Mouse (Mus musculus) CD4-positive, CD25-positive, alpha-beta regulatory T cell, adult 2 months (primary cell): ENCODE data around the gene Gm17018.

Experiments
- DNase-seq: peaks from one replicate; pipeline ENCODE4 v3.0.0-alpha.2; 2012; ENCODE audit warnings: low read depth, low spot score

Gm17018 gene

GRCm38 (mm10) chr19:45622144-45622543, 61.7 kb downstream of the Gm17018 start:
- no peak for DNase-seq

DNA sequence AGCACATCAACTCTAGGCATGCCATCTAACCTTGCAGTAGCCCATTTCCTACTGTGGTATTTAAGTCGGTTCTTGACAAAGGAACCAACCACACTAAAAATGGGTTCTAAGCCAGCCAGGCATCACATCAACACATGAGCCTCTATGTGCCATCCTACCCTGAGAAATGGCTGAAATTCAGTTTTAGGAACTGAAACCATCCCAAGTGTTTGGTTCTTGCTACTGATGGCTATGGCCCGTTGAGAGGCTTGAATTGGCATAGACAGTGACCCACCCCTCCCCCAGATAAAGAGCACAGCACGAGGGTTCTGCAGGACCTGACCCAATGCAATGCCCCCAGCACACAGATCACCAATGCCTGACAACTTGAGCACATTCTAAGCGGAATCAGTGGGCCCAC, 63.3 kb downstream of the Gm17018 start:
- no peak for DNase-seq

GRCm38 (mm10) chr19:45627036-45627435, 66.6 kb downstream of the Gm17018 start:
- no peak for DNase-seq

GRCm38 (mm10) chr19:45628649-45629048, 68.2 kb downstream of the Gm17018 start:
- no peak for DNase-seq

DNA sequence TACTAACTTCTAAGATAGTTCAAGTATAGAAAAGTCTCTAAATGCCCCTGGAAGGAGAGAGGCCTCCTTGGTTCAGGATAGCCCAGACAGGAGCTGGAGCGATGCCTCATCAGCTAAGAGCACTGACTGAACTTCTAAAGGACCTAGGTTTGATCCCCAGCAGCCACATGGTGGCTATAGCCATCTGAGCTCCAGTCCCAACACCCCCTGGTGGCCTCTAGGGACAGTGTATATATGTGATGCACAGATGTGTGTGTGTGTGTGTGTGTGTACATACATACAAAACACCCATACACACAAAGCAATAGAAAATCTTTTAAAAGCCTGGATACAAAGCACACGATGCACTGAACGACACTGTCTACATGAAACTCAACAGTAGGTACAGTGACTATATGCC, 68.8 kb downstream of the Gm17018 start:
- peak; percentile 55 for DNase-seq
